Mouse (Mus musculus): ENCODE results near the gene Cdk4.

Gene Cdk4

DNA sequence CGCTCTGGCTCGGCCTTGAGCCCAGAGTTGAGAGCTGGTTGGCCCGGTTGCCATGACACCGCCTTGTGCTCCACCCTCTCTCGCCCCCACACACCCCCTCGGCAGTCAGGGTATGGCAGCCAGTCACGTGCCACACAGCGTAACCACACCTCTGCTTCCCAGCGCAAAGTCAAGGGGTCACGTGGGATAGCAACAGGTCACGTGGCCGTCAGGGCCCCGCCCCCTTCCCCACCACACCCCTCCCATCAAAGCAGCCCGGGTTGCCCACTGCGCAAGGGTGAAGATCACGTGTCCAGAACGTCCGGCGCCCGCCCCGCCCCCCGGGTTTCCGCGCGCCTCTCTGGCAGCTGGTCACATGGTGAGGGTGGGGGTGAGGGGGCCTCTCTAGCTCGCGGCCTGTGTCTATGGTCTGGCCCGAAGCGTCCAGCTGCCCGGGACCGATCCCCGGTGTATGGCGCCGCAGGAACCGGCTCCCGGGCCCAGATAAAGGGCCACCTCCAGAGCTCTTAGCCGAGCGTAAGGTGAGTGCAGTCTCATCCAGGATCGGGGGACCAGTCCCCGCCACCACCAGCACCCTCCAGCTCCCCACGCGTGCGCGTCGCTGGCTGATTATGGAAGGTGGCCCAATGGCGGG is at the start of gene Cdk4:
Gene Cdk4 (plus strand): TSS at position 296 of the 634 bp plus-strand sequence.
- DNase-seq (ENCODE audit: low spot score in 2 of 2) = peak; percentile 94

DNA sequence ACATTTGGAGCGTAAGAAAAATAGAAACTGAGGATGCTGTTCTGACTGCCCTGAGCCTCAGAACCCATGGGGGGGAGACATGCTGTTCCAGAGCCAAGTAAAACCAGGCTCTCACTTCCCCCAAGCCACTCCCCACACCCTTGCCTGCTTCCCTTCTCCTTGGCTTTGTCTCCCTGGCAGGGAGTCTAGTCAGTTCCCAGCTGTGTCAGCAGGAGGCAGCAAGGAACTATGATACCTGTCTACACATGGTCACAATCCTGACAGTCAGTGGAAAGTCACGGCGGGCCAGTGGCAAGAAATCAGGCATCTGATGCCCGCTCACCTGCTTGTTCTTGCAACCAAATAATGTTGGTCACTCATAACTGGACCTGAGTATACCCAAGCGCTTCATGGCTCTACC is 46.8 kb upstream of the Cdk4 start:
- no peak for DNase-seq (ENCODE audit: low spot score in 2 of 2)

DNA sequence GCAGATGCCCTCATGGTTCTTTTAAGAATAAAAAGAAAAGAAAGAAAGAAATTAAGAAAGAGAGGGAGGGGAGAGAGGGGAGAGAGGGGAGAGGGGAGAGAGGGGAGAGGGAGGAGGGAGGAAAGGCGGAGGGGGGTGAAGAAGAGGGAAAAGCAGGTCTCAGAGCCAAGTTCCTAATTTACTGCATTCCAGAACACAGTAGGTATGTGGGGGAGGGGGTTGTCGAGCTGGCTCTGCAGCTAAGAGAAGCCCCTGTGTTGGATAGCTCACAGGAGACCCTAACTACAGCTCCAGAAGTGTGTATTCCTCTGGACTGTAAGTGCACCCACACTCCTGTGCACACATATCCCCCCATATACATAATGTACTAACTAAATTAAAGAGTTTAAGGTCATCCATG is 46.3 kb upstream of the Cdk4 start:
- no peak for DNase-seq (ENCODE audit: low spot score in 2 of 2)

DNA sequence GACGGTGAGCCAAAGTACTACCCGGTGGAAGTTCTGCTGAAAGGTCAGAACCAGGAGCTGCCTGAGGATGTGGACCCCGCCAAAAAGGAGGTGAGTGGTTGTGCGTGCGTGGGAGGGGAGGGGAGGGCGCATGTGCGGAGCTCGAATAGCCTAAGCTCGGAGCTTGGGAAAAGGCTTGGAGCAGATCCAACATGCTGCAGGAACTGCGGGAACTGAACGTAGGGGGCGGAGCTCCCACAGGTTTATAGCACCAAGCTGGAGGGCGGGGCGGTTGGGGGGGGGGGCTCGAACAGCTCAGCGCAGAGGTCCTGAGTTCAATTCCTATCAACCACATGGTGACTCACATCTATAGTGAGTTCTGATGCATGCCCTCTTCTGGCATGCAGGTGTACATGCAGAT is 44.9 kb upstream of the Cdk4 start:
- DNase-seq (ENCODE audit: low spot score in 2 of 2) = no peak

DNA sequence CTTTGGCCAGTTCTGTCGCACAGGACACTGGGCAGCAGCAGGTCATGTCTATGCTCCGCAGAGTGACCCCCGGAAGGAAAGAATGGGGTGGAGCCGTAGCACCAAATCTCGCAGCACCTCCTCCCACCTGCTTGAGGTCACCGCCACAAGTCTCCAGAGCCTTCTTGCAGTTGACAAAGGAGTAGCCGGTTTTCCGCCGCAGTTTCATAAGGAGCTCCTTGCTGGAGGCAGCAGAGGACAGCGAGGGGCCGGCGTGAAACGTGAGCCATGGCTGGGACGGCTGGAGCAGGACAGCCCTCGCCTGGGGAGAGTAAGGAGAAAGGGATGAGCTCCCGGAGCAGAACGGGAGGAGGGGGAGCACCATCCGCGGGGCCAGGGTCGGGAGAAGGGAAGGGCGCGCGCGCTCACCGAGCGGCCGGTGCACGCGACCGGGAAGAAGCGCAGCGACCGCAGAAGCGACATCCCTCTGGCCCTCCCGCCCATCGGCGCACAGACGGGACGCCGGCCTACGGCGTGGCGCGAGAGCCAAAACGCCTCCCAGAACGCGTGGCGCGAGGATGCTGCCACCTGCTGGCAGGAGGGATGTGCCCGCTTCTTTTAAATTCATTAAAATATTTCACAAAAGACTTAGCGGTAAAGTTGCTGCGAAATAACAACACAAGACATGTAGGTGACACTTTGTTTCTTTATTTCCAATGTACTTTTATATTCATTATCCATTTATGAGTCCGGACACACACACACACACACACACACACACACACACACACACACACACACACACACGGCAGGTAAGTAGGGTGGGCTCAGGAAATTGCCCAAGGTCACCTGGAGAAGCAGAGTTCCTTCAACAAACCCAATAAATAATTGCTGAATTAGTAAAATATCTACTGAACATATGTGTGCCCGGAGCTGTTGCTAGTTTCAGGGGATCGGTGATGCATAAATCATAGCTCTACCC is 32.7 kb upstream of the Cdk4 start, which contains the start of gene Tsfm:
Gene Tsfm (minus strand): TSS at position 505 of the 961 bp plus-strand sequence.
- peak; percentile 84 to 94 for DNase-seq (ENCODE audit: low spot score in 2 of 2)

DNA sequence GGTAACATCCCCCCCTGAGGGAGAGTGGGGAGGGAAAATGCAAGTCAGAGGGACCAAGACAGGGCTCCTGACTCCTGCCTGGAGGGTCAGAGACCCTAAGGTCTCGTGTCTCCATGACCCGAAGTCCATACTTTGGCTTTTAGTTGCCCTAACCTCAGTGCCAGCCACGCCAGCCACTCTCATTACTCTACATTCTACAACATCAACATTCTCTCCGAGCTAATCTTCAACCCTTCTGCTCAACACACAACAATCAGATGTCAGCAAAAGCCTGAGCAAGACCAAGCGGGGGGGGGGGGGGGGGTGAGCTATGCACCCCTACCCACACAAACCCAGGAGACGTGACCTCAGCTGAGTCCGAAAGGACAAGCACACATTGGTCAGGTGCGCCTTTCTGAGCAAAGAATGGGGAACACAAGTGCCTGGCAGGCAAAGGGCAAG is 30.0 kb upstream of the Cdk4 start:
- no peak for DNase-seq (ENCODE audit: low spot score in 2 of 2)

DNA sequence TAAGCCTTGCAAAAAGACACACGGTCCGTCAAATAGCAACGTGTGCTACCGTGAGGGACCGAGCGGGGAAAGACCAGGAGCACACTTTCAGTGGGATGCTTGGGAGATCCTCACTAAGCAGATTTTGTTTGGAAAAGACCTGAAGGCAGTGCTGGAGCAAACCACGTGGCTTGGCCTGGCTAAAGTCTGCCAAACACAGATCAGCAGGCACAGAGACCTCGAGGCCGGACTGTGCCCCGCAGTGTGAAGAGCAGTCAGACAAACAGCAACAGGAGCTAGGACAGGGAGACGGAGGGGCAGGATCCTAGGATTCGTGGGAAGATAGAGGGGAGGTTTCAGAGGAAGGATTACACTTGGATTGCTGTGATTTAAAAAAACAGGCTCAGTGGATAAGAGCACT is 27.1 kb upstream of the Cdk4 start:
- DNase-seq (ENCODE audit: low spot score in 2 of 2) = no peak

DNA sequence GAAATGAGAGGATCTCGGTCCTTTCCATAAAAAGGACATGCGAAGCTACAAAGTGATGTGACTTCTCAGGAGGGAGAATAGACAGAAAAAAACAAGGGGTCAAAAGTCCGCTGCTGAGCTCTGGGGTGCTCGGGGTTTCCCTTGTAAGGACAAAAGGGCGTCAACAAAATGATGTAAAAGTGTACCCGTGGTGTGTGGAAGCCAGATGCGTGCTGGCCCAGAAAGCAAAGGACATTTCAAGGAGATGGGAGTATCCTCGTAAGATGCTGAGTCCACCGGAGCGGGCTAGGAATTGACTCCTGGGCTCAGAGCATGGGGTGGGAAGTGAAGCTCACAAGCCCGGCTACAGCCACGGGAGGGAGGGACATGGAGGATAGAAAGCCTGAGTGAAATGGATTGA is 25.7 kb upstream of the Cdk4 start:
- DNase-seq (ENCODE audit: low spot score in 2 of 2) = no peak

DNA sequence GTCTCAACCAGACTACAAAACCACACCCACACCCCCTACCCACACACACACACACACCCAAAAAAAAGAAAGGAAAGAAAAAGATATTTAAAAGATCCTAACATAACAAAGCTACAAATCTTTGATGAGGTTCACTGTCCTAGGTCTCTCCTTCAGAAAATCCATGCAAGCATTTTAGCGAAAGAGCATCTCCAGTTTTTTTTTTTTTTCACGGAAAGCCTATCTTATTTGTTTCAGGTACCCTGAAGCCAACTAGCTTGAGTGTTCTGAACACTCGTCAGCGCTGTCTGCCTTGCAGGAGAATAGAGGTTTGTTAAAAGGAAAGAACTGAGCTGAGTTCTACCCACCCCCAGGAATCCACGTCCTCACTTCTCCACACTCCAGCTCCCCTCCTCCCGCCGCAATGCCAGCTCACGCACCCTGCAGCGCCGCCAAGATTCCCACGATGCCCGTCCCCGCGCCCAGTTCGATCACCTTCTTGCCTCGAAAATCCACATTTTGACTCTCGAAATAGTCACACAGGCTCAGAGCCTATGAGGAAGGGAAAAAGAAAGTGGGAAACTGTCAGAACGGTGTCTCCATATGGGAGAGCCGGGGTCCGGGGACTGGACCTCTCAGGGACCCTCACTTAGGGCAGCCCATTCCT is 22.6 kb upstream of the Cdk4 start:
- DNase-seq (ENCODE audit: low spot score in 2 of 2) = no peak

DNA sequence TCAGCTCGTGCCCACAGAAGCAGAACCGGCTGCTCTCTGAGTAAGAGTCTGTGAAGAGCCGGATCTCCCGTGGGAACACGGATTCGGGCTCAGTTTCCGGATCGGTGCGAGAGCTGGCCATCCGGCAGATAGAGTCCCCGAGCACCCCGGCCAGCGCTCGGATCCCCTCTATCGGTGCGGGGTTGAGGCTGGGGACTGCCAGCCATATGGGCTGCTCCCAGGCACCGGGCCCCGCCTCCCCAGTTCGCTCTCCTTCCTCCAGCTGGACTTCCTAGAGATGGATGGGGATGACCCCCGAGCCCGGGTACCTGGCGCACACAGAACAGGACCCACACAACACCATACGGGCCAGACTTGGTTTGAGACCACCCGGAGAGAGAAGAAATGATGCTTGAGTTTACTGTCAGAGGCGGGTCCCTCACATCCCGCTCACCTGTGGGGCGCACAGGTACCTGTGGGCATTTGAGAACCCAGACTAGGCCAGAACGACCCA is 22.0 kb upstream of the Cdk4 start, which contains the start of the genes Mettl1 and Eef1akmt3:
Gene Mettl1 (plus strand): TSS at position 141 of the 493 bp plus-strand sequence.
Gene Eef1akmt3 (minus strand): TSS at position 240 of the 493 bp plus-strand sequence.
- DNase-seq (ENCODE audit: low spot score in 2 of 2) = no peak

DNA sequence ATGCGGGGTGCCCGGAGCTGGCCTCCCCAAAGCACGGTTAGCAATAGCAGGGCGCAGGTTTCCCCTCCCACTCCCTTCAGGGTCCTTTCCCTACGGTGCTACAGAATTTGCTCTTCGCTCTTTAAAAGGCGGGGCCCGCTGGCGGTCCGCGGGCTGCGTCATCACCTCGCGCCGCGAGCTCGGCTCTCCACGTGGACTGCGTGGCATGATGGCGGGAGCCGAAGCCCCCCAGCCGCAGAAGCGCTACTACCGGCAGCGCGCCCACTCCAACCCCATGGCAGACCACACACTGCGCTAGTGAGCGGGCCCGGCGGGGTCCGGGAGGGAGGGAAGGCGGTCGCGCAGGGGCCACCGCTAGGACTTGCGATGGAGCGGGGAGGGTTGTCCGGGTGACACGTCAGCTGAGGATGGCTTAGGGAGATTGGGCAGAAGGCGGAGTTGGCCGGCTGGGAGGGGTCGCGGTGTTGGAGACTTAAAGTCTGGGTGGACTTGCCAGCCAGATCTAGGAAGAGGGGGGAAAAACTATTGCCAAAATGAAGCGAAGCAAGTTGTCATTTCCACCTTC is 21.5 kb upstream of the Cdk4 start:
- DNase-seq (ENCODE audit: low spot score in 2 of 2) = peak; percentile 60 to 72

DNA sequence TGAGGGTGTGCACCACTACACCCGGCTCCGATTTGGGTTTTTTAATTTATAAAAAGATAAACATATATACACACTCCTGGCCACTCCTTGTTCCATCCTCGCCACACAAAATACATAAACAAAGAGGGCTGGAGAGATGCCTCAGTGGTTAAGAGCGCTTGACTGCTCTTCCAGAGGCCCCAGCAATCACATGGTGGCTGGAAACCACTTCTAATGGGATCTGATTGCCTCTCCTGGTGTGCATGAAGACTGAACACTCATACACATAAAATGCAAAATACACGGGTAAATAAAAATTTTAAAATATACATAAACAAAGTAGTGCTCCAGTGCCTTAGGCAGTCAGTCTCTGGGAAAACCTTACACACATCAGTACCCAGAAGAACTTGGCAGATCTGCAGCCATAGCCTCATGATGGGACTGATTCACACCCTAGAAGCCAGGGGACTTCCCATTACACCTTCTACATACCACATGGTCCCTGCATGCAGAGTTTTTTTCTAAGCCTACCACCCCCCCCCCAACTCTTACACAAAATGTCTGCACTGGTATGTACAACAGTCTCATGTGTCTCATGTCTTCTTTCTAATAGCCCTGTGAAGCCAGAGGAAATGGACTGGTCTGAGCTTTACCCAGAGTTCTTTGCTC is 20.7 kb upstream of the Cdk4 start:
- DNase-seq (ENCODE audit: low spot score in 2 of 2) = no peak

DNA sequence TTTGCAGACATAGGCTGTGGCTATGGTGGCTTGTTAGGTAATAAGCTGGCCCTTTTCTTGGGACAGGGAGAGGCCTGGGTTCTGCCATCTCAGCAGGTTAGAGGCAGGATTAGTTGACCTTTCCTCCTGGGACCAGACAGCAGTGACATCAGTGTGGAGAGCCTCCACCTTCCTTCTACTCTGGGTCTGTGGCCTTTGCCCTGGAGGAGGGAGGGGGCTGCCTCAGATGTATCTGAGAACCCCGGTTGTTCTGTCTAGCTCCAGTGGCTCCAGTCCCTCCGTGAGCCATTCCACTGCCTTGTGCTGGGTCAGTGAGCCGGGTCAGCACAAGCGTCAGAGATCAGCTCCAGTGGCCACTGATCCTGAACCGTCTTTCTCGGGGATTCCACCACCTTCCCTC is 20.1 kb upstream of the Cdk4 start:
- DNase-seq (ENCODE audit: low spot score in 2 of 2) = no peak

DNA sequence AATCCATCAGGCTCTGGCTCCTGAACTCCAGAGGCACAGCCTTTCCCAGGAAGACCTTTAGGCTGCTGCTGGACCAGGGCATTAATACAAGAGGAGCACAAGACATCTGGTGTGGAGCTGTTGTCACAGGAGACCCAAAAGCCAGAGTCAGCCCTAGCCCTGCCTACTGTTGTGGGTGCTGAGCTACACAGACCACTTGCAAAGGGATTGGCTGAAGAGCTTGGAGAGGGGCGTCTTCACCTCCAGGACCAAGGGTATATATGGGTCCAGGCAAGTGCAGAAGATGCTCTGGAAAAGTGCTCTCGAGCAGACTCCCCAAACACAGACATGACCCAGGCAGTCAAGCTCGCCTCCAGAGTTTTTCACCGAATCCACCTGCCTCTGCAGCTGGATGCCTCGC is 15.4 kb upstream of the Cdk4 start, which contains the start of gene Cyp27b1:
Gene Cyp27b1 (plus strand): TSS at position 297 of the 400 bp plus-strand sequence.
- DNase-seq (ENCODE audit: low spot score in 2 of 2) = no peak

DNA sequence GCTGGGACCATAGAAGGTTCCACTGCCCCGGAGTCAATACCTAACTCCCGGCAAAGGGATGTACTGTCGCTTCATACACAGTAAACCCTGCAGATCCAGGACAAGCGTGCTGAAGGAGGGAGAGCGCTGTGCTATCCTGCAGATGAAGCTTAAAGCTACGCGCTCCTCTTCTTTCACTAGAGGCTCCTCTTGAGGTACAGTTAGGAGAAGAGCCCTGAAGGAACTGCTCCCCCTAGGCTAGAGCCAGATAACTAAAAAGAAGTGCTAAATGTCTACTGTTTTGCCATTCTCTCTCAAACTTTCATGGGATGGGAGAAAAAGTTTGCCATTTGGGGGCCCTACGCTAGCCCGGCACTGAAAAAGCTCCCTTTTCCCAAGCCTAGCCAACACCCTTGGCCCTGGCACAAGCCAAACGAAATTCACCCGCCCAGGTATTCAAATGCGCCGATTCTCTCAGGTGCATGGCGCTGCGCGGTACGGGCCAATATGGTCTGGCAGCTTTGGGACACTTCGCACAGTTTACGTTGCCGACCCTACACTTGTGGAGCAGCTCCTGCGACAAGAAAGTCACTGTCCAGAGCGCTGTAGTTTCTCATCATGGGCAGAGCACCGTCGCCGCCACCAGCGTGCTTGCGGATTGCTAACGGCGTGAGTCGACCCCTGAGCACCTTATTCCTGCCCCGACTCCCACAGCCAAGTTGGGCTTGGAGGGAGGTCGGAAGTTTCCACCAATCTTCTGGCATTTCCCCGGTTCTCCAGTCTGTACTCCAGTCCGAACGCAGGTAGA is 14.5 kb upstream of the Cdk4 start:
- DNase-seq (ENCODE audit: low spot score in 2 of 2) = no peak

DNA sequence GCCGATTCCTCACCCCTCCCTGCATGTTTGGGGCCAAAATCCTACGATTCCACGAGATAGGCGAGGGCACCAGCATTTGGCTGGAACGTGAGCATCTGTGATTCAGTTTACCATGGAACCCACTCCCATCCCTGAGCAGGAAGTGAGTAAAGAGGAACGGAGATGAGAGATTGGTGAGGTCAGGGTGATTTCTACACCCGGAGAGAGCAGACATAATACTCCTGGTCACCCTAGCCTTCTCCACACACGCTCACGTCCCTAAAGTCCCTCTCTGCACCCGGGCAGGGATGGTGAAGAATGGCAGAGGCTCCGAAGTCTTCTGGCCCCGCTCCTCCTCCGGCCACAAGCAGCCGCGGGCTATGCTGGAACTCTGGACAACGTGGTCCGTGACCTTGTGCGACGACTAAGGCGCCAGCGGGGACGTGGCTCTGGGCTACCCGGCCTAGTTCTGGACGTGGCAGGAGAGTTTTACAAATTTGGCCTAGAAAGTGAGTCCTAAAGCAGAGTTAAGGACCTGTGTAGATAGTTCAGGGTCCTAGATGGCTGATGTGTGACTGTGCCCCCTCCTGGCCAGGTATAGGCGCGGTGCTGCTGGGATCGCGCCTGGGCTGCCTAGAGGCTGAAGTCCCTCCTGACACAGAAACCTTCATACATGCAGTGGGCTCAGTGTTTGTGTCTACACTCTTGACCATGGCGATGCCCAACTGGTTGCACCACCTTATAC is 13.8 kb upstream of the Cdk4 start:
- DNase-seq (ENCODE audit: low spot score in 2 of 2) = no peak

DNA sequence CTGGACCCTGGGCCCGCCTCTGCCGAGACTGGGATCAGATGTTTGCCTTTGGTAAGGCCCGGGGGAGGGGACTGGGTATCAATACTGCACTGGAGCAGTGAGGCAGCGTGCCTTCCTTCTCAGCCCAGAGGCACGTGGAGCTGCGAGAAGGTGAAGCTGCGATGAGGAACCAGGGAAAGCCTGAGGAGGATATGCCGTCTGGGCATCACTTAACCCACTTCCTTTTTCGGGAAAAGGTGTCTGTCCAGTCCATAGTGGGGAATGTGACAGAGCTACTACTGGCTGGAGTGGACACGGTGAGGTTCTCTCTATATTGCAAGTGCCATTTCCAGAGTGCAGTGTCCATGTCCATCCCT is 13.2 kb upstream of the Cdk4 start:
- DNase-seq (ENCODE audit: low spot score in 2 of 2) = no peak

DNA sequence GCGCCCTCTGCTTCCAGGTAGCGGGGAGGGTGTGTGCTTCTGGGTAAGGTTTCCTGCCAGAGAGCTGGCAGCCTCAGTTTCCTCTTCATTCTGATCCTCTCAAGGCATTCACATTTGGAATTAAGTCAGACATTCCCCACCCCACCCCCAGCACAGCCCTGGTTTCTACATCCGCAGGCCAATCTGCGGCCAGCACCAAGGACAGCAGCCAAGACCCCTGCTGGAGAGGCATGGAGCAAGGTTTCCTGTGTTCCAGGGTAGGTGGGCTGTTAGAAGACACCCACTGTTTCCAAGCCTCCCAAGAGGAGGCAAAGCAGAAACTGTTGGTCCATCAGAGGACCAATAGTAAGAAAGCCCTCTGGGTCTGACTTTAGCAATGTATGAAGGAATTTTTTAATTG is 8.7 kb upstream of the Cdk4 start:
- DNase-seq (ENCODE audit: low spot score in 2 of 2) = no peak

DNA sequence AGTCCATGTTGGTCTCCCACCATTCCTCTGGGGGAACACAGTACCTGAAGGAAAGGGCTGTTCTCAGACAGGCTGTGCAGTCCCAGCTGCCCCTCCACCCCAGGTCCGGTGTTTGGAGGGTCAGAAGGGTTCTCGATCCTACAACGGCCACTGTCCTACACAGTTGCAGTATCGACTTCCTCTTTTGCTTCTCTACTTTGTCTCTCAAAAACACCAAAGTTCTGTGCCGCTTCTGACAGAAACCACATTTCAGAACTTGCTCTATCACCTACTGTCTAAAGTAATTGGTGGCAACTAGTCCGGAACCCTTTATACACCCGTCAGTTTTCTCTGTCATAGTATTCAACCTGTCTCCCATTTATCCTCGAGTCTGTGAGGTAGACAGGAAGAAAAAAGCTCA is 7.9 kb upstream of the Cdk4 start:
- no peak for DNase-seq (ENCODE audit: low spot score in 2 of 2)

DNA sequence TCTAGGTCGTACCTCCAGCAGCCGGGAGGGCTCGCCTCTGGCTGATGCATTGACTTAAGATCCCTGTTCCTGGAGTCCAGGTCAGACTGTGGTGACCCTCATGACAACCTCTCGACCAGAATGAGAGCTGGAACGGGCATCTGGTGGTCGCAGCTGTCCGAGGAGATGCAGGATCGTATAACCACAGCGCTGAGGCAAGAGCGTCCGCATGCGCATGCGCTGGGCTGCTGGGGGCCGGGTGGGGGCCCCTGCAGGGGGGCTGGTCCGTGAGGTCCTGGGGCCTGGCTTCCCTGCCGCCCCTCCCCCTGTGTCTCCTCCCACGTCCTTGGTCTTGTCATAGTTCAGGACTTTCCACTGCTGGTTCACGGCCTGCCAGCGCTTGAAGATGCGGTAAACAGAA is 6.8 kb upstream of the Cdk4 start:
- no peak for DNase-seq (ENCODE audit: low spot score in 2 of 2)
